Mouse (Mus musculus): ENCODE measurements around the gene Kndc1. TPM values are rescaled to one million over a fixed set of nuclear protein-coding genes. Genes with fewer than 3 reads are reported as not detected.

Gene Kndc1
- total RNA-seq, 2 experiments from 2014 or later, result 37.6 to 42.2 TPM

GRCm38 (mm10) chr7:139899505-139899904 is 5.0 kb downstream of the Kndc1 start:
- intact Hi-C loops (cut with DNase I), result no loop called here
- DNase-seq (ENCODE audit: extremely low spot score in 1 of 2, low spot score in 2 of 2), result no peak

- no peak for DNase-seq (ENCODE audit: extremely low spot score in 1 of 2, low spot score in 2 of 2)
- intact Hi-C loops (cut with DNase I), result loop anchor here (5.0 kb wide), 1 partner anchor 92 kb away; the partner anchor contains the start of gene Adam8
These were observed 6.0 kb downstream of the Kndc1 start for GRCm38 (mm10) chr7:139900456-139900855.

GRCm38 (mm10) chr7:139900896-139901295 is 6.4 kb downstream of the Kndc1 start:
- intact Hi-C loops (cut with DNase I), result loop anchor here (5.0 kb wide), 1 partner anchor 91 kb away; the partner anchor contains the start of gene Adam8

GRCm38 (mm10) chr7:139901981-139902380 is 7.5 kb downstream of the Kndc1 start:
- intact Hi-C loops (cut with DNase I), result loop anchor here (5.0 kb wide), 1 partner anchor 90 kb away; the partner anchor contains the start of gene Adam8
- no peak for DNase-seq (ENCODE audit: extremely low spot score in 1 of 2, low spot score in 2 of 2)

More at GRCm38 (mm10) chr7:139900896-139901295, 6.4 kb downstream of the Kndc1 start:
- no peak for DNase-seq (ENCODE audit: extremely low spot score in 1 of 2, low spot score in 2 of 2)

GRCm38 (mm10) chr7:139905261-139905660 is 10.8 kb downstream of the Kndc1 start:
- intact Hi-C loops (cut with DNase I), result no loop called here
- DNase-seq (ENCODE audit: extremely low spot score in 1 of 2, low spot score in 2 of 2), result no peak

GRCm38 (mm10) chr7:139905661-139906060 is 11.2 kb downstream of the Kndc1 start:
- intact Hi-C loops (cut with DNase I), result no loop called here
- no peak for DNase-seq (ENCODE audit: extremely low spot score in 1 of 2, low spot score in 2 of 2)

- intact Hi-C loops (cut with DNase I), result no loop called here
- peak in 1 of 2 experiments; percentile 55 for DNase-seq (ENCODE audit: extremely low spot score in 1 of 2, low spot score in 2 of 2)
These were observed 13.7 kb downstream of the Kndc1 start for GRCm38 (mm10) chr7:139908176-139908575.

- intact Hi-C loops (cut with DNase I), result no loop called here
- no peak for DNase-seq (ENCODE audit: extremely low spot score in 1 of 2, low spot score in 2 of 2)
These were observed 15.0 kb downstream of the Kndc1 start for GRCm38 (mm10) chr7:139909469-139909868.

- intact Hi-C loops (cut with DNase I), result no loop called here
- no peak for DNase-seq (ENCODE audit: extremely low spot score in 1 of 2, low spot score in 2 of 2)
These were observed 15.8 kb downstream of the Kndc1 start for GRCm38 (mm10) chr7:139910204-139910835.

- intact Hi-C loops (cut with DNase I), result no loop called here
- DNase-seq (ENCODE audit: extremely low spot score in 1 of 2, low spot score in 2 of 2), result no peak
These were observed 19.9 kb downstream of the Kndc1 start for GRCm38 (mm10) chr7:139914141-139915047.

- no peak for DNase-seq (ENCODE audit: extremely low spot score in 1 of 2, low spot score in 2 of 2)
- intact Hi-C loops (cut with DNase I), result no loop called here
These were observed 21.3 kb downstream of the Kndc1 start for GRCm38 (mm10) chr7:139915646-139916257.

GRCm38 (mm10) chr7:139916345-139916744 is 21.8 kb downstream of the Kndc1 start:
- no peak for DNase-seq (ENCODE audit: extremely low spot score in 1 of 2, low spot score in 2 of 2)
- intact Hi-C loops (cut with DNase I), result no loop called here

GRCm38 (mm10) chr7:139918262-139918661 is 23.8 kb downstream of the Kndc1 start:
- intact Hi-C loops (cut with DNase I), result no loop called here
- no peak for DNase-seq (ENCODE audit: extremely low spot score in 1 of 2, low spot score in 2 of 2)

GRCm38 (mm10) chr7:139930732-139931131 is 36.2 kb downstream of the Kndc1 start:
- intact Hi-C loops (cut with DNase I), result no loop called here
- DNase-seq (ENCODE audit: extremely low spot score in 1 of 2, low spot score in 2 of 2), result peak in 1 of 2 experiments; percentile 57

GRCm38 (mm10) chr7:139936705-139937104 is 42.2 kb downstream of the Kndc1 start:
- no peak for DNase-seq (ENCODE audit: extremely low spot score in 1 of 2, low spot score in 2 of 2)
- intact Hi-C loops (cut with DNase I), result no loop called here

GRCm38 (mm10) chr7:139937138-139937537 is 42.6 kb downstream of the Kndc1 start:
- intact Hi-C loops (cut with DNase I), result no loop called here

GRCm38 (mm10) chr7:139937810-139938209 is 43.3 kb downstream of the Kndc1 start:
- intact Hi-C loops (cut with DNase I), result no loop called here

More at GRCm38 (mm10) chr7:139937138-139937537, 42.6 kb downstream of the Kndc1 start:
- no peak for DNase-seq (ENCODE audit: extremely low spot score in 1 of 2, low spot score in 2 of 2)

GRCm38 (mm10) chr7:139940476-139941209 is 46.1 kb downstream of the Kndc1 start:
- intact Hi-C loops (cut with DNase I), result no loop called here
- DNase-seq (ENCODE audit: extremely low spot score in 1 of 2, low spot score in 2 of 2), result no peak

More at GRCm38 (mm10) chr7:139937810-139938209, 43.3 kb downstream of the Kndc1 start:
- DNase-seq (ENCODE audit: extremely low spot score in 1 of 2, low spot score in 2 of 2), result no peak
